Mouse (Mus musculus) neural tube, embryonic 11.5 days (tissue): ENCODE data around the gene Ccdc190. TPM values are rescaled to one million over a fixed set of nuclear protein-coding genes. Genes with fewer than 3 reads are reported as not detected.

Experiments used
- ATAC-seq: fragments of 200-750 bp; cut with Nextera tagmentation; 2 replicates; pipeline ENCODE4 v1.8.0; 2017; ENCODE audit warnings: moderate number of reproducible peaks, mild to moderate bottlenecking, moderate TSS enrichment, moderate library complexity; ENCODE audit not compliant: insufficient read depth, low FRiP score, low TSS enrichment
- DNase-seq: peaks from one replicate; pipeline ENCODE4 v3.0.0-alpha.2; 2015; ENCODE audit warnings: low spot score
- H3K27ac ChIP-seq: fragments of 300-500 bp; sonication (generic); 2 replicates; pipeline ENCODE4 v1.5.1; 2014; ENCODE audit warnings: low read depth, mild to moderate bottlenecking, low read length
- H3K27me3 ChIP-seq: fragments of 300-500 bp; sonication (generic); 2 replicates; pipeline ENCODE4 v1.6.1; 2014; ENCODE audit warnings: mild to moderate bottlenecking, low read length, mixed read lengths; ENCODE audit not compliant: control insufficient read depth, insufficient read depth
- H3K36me3 ChIP-seq: fragments of 300-500 bp; sonication (generic); 2 replicates; pipeline ENCODE4 v1.6.1; 2014; ENCODE audit warnings: mild to moderate bottlenecking, low read length, moderate library complexity, mixed read lengths; ENCODE audit not compliant: control insufficient read depth, insufficient read depth
- H3K4me1 ChIP-seq: fragments of 300-500 bp; sonication (generic); 2 replicates; pipeline ENCODE4 v1.6.1; 2014; ENCODE audit warnings: low read length, mixed read lengths; ENCODE audit not compliant: control insufficient read depth, insufficient read depth
- H3K4me2 ChIP-seq: fragments of 300-500 bp; sonication (generic); 2 replicates; pipeline ENCODE4 v1.6.1; 2014; ENCODE audit warnings: low read depth, mild to moderate bottlenecking, moderate library complexity
- H3K4me3 ChIP-seq: fragments of 300-500 bp; sonication (generic); 2 replicates; pipeline ENCODE4 v1.5.1; 2014; ENCODE audit warnings: low read depth, low read length
- H3K9ac ChIP-seq: fragments of 300-500 bp; sonication (generic); 2 replicates; pipeline ENCODE4 v1.6.1; 2014; ENCODE audit warnings: mild to moderate bottlenecking, low read length
- H3K9me3 ChIP-seq: fragments of 300-500 bp; sonication (generic); 2 replicates; pipeline ENCODE4 v1.6.1; 2016; ENCODE audit warnings: low read length; ENCODE audit not compliant: control insufficient read depth
- WGBS: fragments of 180-500 bp; shearing (Covaris S2); extraction: QIAGEN DNeasy Blood & Tissue Kit; methylation state at CpG from one replicate; pipeline ENCODE4 v1.1.7; 2014; 5-methylcytosine and 5-hydroxymethylcytosine counted together
- polyA plus RNA-seq: library from polyadenylated mRNA; unstranded; fragments of >200 nt; fragmentation: Nextera tagmentation; extraction: Ambion mirVana; gene quantifications from 2 replicates; pipeline ENCODE4 v1.2.1, GENCODE M21; 2014

Ccdc190 gene
- 0.42 and 0.52 TPM in 2 replicates for polyA plus RNA-seq

- Histone ChIP-seq H3K9ac (peak within 1 kb of the TSS; percentile 0; the same call in 1 of the 2 replicates), H3K4me2 (peak within 1 kb of the TSS; percentile 15; the same call in 1 of the 2 replicates), H3K27me3 (no peaks in the 10 kb centered on the region), H3K9me3 (no peaks in the 10 kb centered on the region), H3K4me1 (no peaks in the 10 kb centered on the region), H3K27ac (no peak within 1 kb of the TSS), H3K36me3 (no peaks in the 10 kb centered on the region), H3K4me3 (no peak within 1 kb of the TSS)
- WGBS = 22% methylated on average over 12 of the region's 12 CpGs
- ATAC-seq (no peak), DNase-seq (peak; percentile 26)
Observed at GRCm38 (mm10) chr1:169928454-169928971, at the start of gene Ccdc190. Ccdc190 (plus strand) TSS chr1:169928648.

DNA sequence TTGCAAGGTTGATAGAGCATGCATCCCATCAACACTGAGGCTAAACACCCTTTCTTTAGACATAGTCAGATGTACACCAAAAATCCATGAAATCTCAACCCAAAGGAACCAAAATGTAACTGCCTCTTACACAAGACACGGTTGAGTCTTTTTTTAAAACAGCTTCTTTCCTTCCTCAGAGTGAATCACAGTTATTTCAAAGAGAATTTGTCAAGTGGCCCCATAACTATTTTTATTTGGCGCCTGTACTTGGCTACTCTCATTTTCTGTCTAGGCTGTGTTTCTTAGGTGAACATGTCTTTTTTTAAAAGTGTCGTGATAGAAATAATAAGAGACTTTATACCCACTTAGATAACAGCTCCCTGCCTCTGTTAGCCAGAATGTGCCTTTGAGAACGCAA lies 49.4 kb upstream of the Ccdc190 start:
- no peak for DNase-seq
- WGBS = 91% methylated on average over 4 of the region's 4 CpGs
- Histone ChIP-seq H3K9me3 (no peaks in the 10 kb centered on the region), H3K27ac (no peak overlapping the region), H3K27me3 (no peaks in the 10 kb centered on the region), H3K36me3 (no peaks in the 10 kb centered on the region), H3K4me3 (no peak overlapping the region), H3K9ac (no peak overlapping the region), H3K4me1 (no peaks in the 10 kb centered on the region), H3K4me2 (no peak overlapping the region)
- no peak for ATAC-seq

- Histone ChIP-seq H3K27me3 (no peaks in the 10 kb centered on the region), H3K9ac (no peak overlapping the region), H3K9me3 (no peaks in the 10 kb centered on the region), H3K4me1 (no peaks in the 10 kb centered on the region), H3K4me2 (no peak overlapping the region), H3K4me3 (no peak overlapping the region), H3K36me3 (no peaks in the 10 kb centered on the region), H3K27ac (no peak overlapping the region)
- DNase-seq (no peak), ATAC-seq (no peak)
- 87% methylated on average over 5 of the region's 5 CpGs for WGBS
Observed at GRCm38 (mm10) chr1:169880181-169880580, 48.3 kb upstream of the Ccdc190 start.

- H3K4me1 ChIP-seq = no peaks in the 10 kb centered on the region
- no peaks in the 10 kb centered on the region for H3K27me3 ChIP-seq
- 91% methylated on average over 5 of the region's 5 CpGs for WGBS
- DNase-seq (no peak), ATAC-seq (no peak)
- H3K36me3 ChIP-seq = no peaks in the 10 kb centered on the region
- no peak overlapping the region for H3K4me2 ChIP-seq
- no peak overlapping the region for H3K4me3 ChIP-seq
- no peak overlapping the region for H3K9ac ChIP-seq
- no peak overlapping the region for H3K27ac ChIP-seq
- no peaks in the 10 kb centered on the region for H3K9me3 ChIP-seq
Observed at GRCm38 (mm10) chr1:169883081-169883565, 45.3 kb upstream of the Ccdc190 start.

DNA sequence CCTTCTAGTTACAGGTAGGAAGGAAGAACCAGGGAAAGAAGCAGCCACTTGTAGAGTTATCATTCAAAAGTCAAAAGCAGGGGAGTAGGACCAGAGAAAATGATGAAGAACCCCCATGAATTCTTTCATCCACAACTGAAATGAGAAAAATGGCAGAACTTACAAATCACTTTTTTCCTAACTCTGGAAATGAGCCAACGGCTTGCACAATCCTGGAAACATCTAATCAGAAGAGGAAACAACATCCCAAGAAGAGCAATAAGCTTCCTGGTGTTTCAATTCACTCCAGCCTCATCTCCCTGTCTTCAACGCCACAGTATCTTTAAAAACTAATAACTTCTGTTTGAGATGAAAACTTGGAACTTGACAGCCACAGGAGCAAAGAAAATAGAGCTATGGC lies 39.2 kb upstream of the Ccdc190 start:
- 80% methylated on average over 2 of the region's 2 CpGs for WGBS
- H3K36me3 ChIP-seq = no peaks in the 10 kb centered on the region
- no peak for DNase-seq
- no peak overlapping the region for H3K27ac ChIP-seq
- H3K27me3 ChIP-seq = no peaks in the 10 kb centered on the region
- no peak overlapping the region for H3K9ac ChIP-seq
- no peak overlapping the region for H3K4me2 ChIP-seq
- no peak overlapping the region for H3K4me3 ChIP-seq
- no peak for ATAC-seq
- no peaks in the 10 kb centered on the region for H3K4me1 ChIP-seq
- no peaks in the 10 kb centered on the region for H3K9me3 ChIP-seq

DNA sequence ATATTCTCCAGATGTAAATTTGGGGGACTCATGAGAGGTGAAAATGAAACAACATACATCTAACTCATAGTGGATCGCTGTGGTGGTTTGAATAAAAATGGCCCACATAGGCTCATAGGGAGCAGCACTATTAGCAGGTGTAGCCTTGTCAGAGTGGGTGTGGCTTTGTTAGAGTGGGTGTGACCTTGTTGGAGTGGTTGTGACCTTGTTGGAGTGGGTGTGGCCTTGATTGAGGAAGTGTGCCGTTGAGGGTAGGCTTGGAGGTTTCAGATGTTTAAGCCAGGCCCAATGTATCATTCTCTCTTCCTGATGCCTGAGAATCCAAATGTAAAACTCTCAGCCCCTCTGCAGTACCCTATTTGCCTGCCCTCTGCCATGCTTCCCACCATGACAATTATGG lies 34.5 kb upstream of the Ccdc190 start:
- no peaks in the 10 kb centered on the region for H3K27me3 ChIP-seq
- 84% methylated on average over 2 of the region's 2 CpGs for WGBS

DNA sequence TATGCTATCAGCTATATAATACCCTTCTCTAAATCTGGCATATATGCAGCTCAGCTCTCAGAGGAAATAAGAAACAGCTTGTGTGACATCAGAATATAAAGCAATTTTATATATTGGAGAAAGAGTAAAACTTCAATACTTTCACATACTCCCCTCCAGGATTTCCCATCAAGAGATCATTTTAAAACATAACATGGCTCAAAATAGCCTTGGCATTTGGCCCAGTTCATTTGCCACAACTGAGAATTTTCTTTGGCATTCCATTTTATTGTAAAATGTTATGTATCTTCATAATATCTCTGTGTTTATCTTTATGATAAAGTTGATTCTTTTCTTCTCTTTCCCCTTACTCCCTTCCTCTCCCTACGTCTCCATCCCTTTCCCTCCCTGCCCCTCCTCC lies 32.8 kb upstream of the Ccdc190 start:
- no peaks in the 10 kb centered on the region for H3K4me1 ChIP-seq
- DNase-seq = no peak
- no peak overlapping the region for H3K4me2 ChIP-seq
- H3K9me3 ChIP-seq = no peaks in the 10 kb centered on the region
- no peak for ATAC-seq
- no peaks in the 10 kb centered on the region for H3K36me3 ChIP-seq
- no peak overlapping the region for H3K27ac ChIP-seq
- no peak overlapping the region for H3K9ac ChIP-seq
- H3K4me3 ChIP-seq = no peak overlapping the region
- WGBS = 76% methylated on average over 1 of the region's 1 CpGs
- H3K27me3 ChIP-seq = no peaks in the 10 kb centered on the region

More for the DNA sequence above, 34.5 kb upstream of the Ccdc190 start:
- H3K4me3 ChIP-seq = no peak overlapping the region
- DNase-seq (no peak), ATAC-seq (no peak)
- no peaks in the 10 kb centered on the region for H3K9me3 ChIP-seq
- H3K36me3 ChIP-seq = no peaks in the 10 kb centered on the region
- H3K27ac ChIP-seq = no peak overlapping the region
- H3K4me2 ChIP-seq = no peak overlapping the region
- no peak overlapping the region for H3K9ac ChIP-seq
- no peaks in the 10 kb centered on the region for H3K4me1 ChIP-seq

GRCm38 (mm10) chr1:169897916-169898315 lies 30.5 kb upstream of the Ccdc190 start:
- Histone ChIP-seq H3K36me3 (no peaks in the 10 kb centered on the region), H3K4me1 (no peaks in the 10 kb centered on the region), H3K27me3 (no peaks in the 10 kb centered on the region), H3K4me3 (no peak overlapping the region), H3K27ac (no peak overlapping the region), H3K4me2 (no peak overlapping the region), H3K9me3 (no peaks in the 10 kb centered on the region), H3K9ac (no peak overlapping the region)
- ATAC-seq = no peak
- no peak for DNase-seq
- 63% methylated on average over 1 of the region's 1 CpGs for WGBS

DNA sequence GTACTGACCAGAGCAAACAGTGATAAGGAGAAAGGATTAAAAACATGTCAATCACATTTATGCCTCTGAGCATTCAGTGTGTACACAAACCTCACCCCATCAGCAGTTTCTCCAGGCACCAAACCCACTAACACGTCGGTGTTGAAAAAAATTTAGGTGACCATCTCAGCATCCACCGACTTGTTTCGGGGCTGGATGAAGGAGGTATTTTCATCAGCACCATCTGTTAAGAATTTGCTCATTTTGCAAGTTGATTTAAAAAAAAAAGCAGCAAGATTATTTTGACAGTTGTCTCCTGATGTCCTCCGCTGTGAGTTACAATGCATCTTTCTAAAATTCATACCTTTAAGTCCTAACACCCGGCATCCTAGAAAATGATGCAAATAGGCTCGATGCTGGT lies 29.8 kb upstream of the Ccdc190 start:
- Histone ChIP-seq H3K4me3 (no peak overlapping the region), H3K4me1 (no peaks in the 10 kb centered on the region), H3K9ac (no peak overlapping the region), H3K27me3 (no peaks in the 10 kb centered on the region), H3K9me3 (no peaks in the 10 kb centered on the region), H3K36me3 (no peaks in the 10 kb centered on the region), H3K27ac (no peak overlapping the region), H3K4me2 (no peak overlapping the region)
- DNase-seq = no peak
- WGBS = 89% methylated on average over 7 of the region's 7 CpGs
- ATAC-seq = no peak
